Comparison of ENCODE assay signal across 22 mouse cellular contexts in genomic region chr3:86821383-86821782, GRCm38 (mm10).
DNase-seq lines count a peak whose midpoint lies in the region; ATAC-seq lines count a peak whose summit lies in the region.
"Had no signal": no experiment of that assay in that cellular context is flagged by ENCODE, and none has a peak within 500 bp of the region (broad histone marks: within the 10 kb centered on the region; RNA-seq: fewer than 3 reads in every experiment).

No protein-coding gene starts in this region.

- H3K4me3 ChIP-seq in kidney, embryonic 16.5 days (ENCODE audit: low read length) = no peak overlapping the region
- no peak overlapping the region for H3K4me3 ChIP-seq in neural tube, embryonic 13.5 days
- no peak overlapping the region for H3K4me3 ChIP-seq in embryonic facial prominence, embryonic 10.5 days
- H3K4me3 ChIP-seq: embryonic facial prominence, embryonic 13.5 days; heart, embryonic 12.5 days; hindbrain, embryonic 13.5 days; limb, embryonic 12.5 days; lung, embryonic 15.5 days; neural tube, embryonic 12.5 days had no signal

- H3K4me1 ChIP-seq in kidney, embryonic 16.5 days (ENCODE audit: insufficient read depth, low read length) = peaks cover 21% of the 10 kb centered on the region
- H3K4me1 ChIP-seq in neural tube, embryonic 13.5 days (replicated peaks) = peaks cover 39% of the 10 kb centered on the region
- H3K4me1 ChIP-seq in embryonic facial prominence, embryonic 10.5 days = peaks cover 30% of the 10 kb centered on the region

- no peaks in the 10 kb centered on the region for H3K36me3 ChIP-seq in kidney, embryonic 16.5 days (ENCODE audit: insufficient read depth, low read length)
- peaks cover 20% of the 10 kb centered on the region for H3K36me3 ChIP-seq in neural tube, embryonic 13.5 days
- H3K36me3 ChIP-seq in embryonic facial prominence, embryonic 10.5 days (replicated peaks) = 0 out of 2 replicates have a peak, but pooled peaks cover 6% of the 10 kb centered on the region
- H3K36me3 ChIP-seq: heart, embryonic 12.5 days; limb, embryonic 12.5 days; lung, embryonic 15.5 days had no signal

- no peaks in the 10 kb centered on the region for H3K9me3 ChIP-seq in kidney, embryonic 16.5 days (ENCODE audit: low read length)
- no peaks in the 10 kb centered on the region for H3K9me3 ChIP-seq in neural tube, embryonic 13.5 days
- no peaks in the 10 kb centered on the region for H3K9me3 ChIP-seq in embryonic facial prominence, embryonic 10.5 days
- H3K9me3 ChIP-seq: embryonic facial prominence, embryonic 13.5 days; heart, embryonic 12.5 days; hindbrain, embryonic 13.5 days; limb, embryonic 12.5 days; lung, embryonic 15.5 days; neural tube, embryonic 12.5 days had no signal

- H3K9ac ChIP-seq in kidney, embryonic 16.5 days (replicated peaks; ENCODE audit: low read length) = no peak overlapping the region
- peak overlapping the region; percentile 34; the same call in 1 of the 2 replicates for H3K9ac ChIP-seq in neural tube, embryonic 13.5 days
- H3K9ac ChIP-seq: embryonic facial prominence, embryonic 13.5 days; heart, embryonic 12.5 days; hindbrain, embryonic 13.5 days; limb, embryonic 12.5 days; liver, embryonic 14.5 days; lung, embryonic 15.5 days; neural tube, embryonic 12.5 days had no signal

- peak; percentile 71 for DNase-seq in kidney, adult 11 months
- DNase-seq in neural tube, embryonic 10.5 days (ENCODE audit: extremely low spot score, low spot score) = no peak
- DNase-seq in embryonic facial prominence, embryonic 10.5 days (ENCODE audit: low spot score) = no peak
- DNase-seq in spleen, postnatal 10 days (ENCODE audit: low spot score in 2 of 2) = no peak
- DNase-seq in gastrocnemius, adult 8-10 months (ENCODE audit: low spot score in 2 of 2) = no peak
- DNase-seq: adrenal gland, postnatal 36 days; gastrocnemius, postnatal 36 days; heart, postnatal 14 days; thymus, postnatal 14 days had no signal

- H3K27me3 ChIP-seq in kidney, embryonic 16.5 days (ENCODE audit: insufficient read depth, low read length) = no peaks in the 10 kb centered on the region
- no peaks in the 10 kb centered on the region for H3K27me3 ChIP-seq in neural tube, embryonic 13.5 days
- H3K27me3 ChIP-seq in embryonic facial prominence, embryonic 10.5 days (replicated peaks; ENCODE audit: low read depth, poor library complexity, severe bottlenecking) = no peaks in the 10 kb centered on the region
- H3K27me3 ChIP-seq: embryonic facial prominence, embryonic 13.5 days; heart, embryonic 12.5 days; hindbrain, embryonic 13.5 days; lung, embryonic 15.5 days; neural tube, embryonic 12.5 days had no signal

- WGBS in kidney, embryonic 16.5 days = 27% methylated on average over 3 of the region's 3 CpGs
- 52% methylated on average over 3 of the region's 3 CpGs for WGBS in neural tube, embryonic 13.5 days
- WGBS in embryonic facial prominence, embryonic 10.5 days = 60% methylated on average over 3 of the region's 3 CpGs

- ATAC-seq in kidney, embryonic 16.5 days (ENCODE audit: low FRiP score, low TSS enrichment) = no peak
- no peak for ATAC-seq in neural tube, embryonic 13.5 days (ENCODE audit: low read depth)
- ATAC-seq: forebrain, embryonic 14.5 days; inflammation-experienced regulatory T-cells, adult 6 months had no signal

- no peak overlapping the region for H3K4me2 ChIP-seq in kidney, embryonic 16.5 days (replicated peaks; ENCODE audit: low read depth, low read length)
- H3K4me2 ChIP-seq in neural tube, embryonic 13.5 days = no peak overlapping the region
- H3K4me2 ChIP-seq: embryonic facial prominence, embryonic 13.5 days; heart, embryonic 12.5 days; hindbrain, embryonic 13.5 days; limb, embryonic 12.5 days; lung, embryonic 15.5 days; midbrain, embryonic 11.5 days; neural tube, embryonic 12.5 days had no signal

- H3K27ac ChIP-seq in kidney, embryonic 16.5 days (ENCODE audit: low read length) = no peak overlapping the region
- no peak overlapping the region for H3K27ac ChIP-seq in neural tube, embryonic 13.5 days (replicated peaks)
- H3K27ac ChIP-seq in embryonic facial prominence, embryonic 10.5 days (replicated peaks) = peak overlapping the region; percentile 24; the same call in 1 of the 2 replicates
- H3K27ac ChIP-seq: embryonic facial prominence, embryonic 13.5 days; hindbrain, embryonic 13.5 days; limb, embryonic 12.5 days; liver, embryonic 14.5 days; lung, embryonic 15.5 days; macrophage; neural tube, embryonic 12.5 days had no signal
